Mouse (Mus musculus) left cerebral cortex, postnatal 14 days (tissue): Measurements from ENCODE around the gene 9530068E07Rik. TPM values are rescaled to one million over a fixed set of nuclear protein-coding genes. Genes with fewer than 3 reads are reported as not detected.

Experiments
- total RNA-seq, 2 experiments: library from RNA; stranded (reverse); gene quantifications; 2 replicates each; pipeline ENCODE4 v1.2.3; 2021

Gene 9530068E07Rik
- total RNA-seq, 2 experiments from 2014 or later, result 71.7 to 77.3 TPM

Other genes starting within 250 kb of the 9530068E07Rik start
- gene Olfr1371, start 182.4 kb upstream of the 9530068E07Rik start, total RNA-seq, result not detected
- 100 to 1,000 TPM; 473 to 503 TPM for gene Skp1a, start 164.4 kb upstream of the 9530068E07Rik start, total RNA-seq
- 1 to 10 TPM; 5.3 to 7.1 TPM for gene Tcf7, start 113.4 kb upstream of the 9530068E07Rik start, total RNA-seq
- 100 to 1,000 TPM; 606 to 617 TPM for gene Vdac1, start 35.6 kb upstream of the 9530068E07Rik start, total RNA-seq